Mouse (Mus musculus) right cerebral cortex, postnatal 4 days (tissue): ENCODE measurements around the gene Hapln4.
A peak's percentile ranks its signal among the peaks of the same experiment; 100 is the strongest.
"Not testable (repeated sequence)": the region's sequence is repeated elsewhere in the genome, so short reads cannot be mapped to it uniquely, and the experiment has no call there.

Experiments used
- DNase-seq: peaks from one replicate; pipeline ENCODE4 v3.0.0-alpha.2; 2022

Gene Hapln4

DNA sequence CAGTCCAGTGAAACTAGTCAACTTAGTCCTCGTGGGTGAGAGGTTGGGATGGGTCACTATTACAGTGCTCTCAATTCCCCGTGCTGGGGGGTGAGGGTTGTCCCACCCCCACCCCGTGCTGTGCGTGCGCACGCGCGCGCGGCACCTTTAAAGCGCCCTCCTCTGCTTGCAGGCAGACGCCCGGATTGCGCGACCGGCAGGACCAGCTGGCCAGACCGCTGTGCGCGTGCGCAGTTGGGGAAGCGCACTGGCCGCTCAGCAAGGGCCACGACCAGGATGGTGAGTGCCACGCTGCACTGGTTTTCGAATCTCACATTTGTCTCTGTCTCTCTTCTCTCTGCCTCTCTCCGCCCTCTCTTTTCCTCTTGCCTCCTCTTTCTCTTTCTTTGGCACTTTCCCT lies at the start of gene Hapln4:
Gene Hapln4 (plus strand): TSS at position 173 of the 400 bp plus-strand sequence.
- no peak for DNase-seq

- DNase-seq = no peak
Observed at GRCm38 (mm10) chr8:70037994-70038393, 45.3 kb upstream of the Hapln4 start.

- no peak for DNase-seq
Observed at GRCm38 (mm10) chr8:70041885-70042546, 41.2 kb upstream of the Hapln4 start.

GRCm38 (mm10) chr8:70042583-70043455 lies 40.4 kb upstream of the Hapln4 start, which contains the start of the genes Mau2 and Sugp1:
Gene Mau2 (minus strand): TSS chr8:70042734.
Gene Sugp1 (plus strand): TSS chr8:70042813.
- peak; percentile 91 for DNase-seq

GRCm38 (mm10) chr8:70043996-70044395 lies 39.3 kb upstream of the Hapln4 start:
- DNase-seq = no peak

DNA sequence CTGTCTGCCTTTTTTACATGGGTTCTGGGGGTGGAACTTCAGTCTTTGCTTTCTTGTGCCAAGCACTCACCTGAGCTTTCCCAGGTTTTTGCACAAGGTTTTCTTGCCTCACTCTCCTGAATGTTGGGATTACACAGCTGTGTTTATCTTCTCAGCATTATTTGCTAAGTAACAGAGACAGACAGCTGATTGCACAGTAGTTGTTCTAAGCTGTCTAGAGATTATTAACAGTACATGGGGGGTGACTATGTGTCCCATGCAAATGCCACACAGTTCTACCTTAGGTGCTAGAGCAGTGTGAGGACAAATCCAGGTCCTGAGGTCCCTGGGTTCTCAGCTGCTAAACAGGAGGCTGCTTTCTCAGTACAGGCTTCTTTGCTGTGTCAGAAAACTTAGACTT lies 33.6 kb upstream of the Hapln4 start:
- DNase-seq = no peak

GRCm38 (mm10) chr8:70050434-70050833 lies 32.8 kb upstream of the Hapln4 start:
- not testable (repeated sequence) for DNase-seq

- no peak for DNase-seq
Observed at GRCm38 (mm10) chr8:70057721-70058120, 25.5 kb upstream of the Hapln4 start.

GRCm38 (mm10) chr8:70071836-70072440 lies 11.3 kb upstream of the Hapln4 start:
- no peak for DNase-seq

DNA sequence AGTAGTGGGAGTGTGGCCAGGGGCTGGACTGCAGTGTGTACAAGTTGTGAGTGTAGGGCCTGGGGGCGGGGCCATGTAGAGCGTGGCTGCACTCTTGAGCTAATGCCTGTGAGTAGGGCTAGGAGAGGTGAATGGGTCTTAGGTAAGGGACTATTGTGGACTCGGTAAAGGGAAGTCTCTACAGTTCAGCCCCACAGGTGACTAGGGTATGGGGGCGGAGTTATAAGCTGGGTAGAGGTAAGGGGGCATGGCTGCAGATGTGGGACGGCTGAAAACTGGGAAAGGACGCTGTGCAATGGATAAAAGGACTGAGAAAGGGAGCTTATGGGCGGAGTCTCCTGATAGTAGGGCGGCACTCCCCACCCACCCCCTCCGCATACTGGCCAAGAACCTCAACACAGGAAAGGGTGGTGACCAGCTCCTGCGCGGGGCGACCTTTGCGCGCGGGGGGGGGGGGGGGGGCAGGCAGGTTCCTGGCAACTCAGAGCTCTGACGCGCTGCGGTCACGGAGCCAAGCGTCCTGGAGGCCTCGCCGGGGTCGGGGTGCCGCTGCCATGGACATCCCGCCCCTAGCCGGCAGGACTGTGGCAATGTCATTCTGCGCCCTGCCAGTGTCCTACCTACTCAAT lies 10.7 kb upstream of the Hapln4 start, which contains the start of gene Tm6sf2:
Gene Tm6sf2 (plus strand): TSS at position 484 of the 629 bp plus-strand sequence.
- DNase-seq = peak; percentile 42

DNA sequence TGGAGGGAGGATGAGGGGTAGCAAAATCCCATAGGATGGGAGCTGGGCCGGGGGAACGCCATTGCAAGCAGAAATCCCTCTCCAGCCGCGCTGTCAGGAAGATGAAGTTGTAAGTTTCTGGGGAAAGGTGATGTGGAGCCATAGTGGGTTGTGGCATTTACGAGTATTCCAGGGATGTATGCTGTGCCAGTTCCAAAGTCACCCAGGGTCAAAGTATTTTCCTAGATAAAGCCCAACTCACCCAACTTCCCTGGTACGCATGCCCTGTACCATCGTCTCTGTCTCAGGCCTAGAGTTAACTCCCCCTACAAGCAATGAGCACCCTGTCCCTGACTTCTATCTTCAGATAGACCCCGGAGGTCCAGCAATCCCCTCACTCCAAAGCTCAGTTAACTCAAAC lies 10.1 kb upstream of the Hapln4 start:
- DNase-seq = no peak

- DNase-seq = no peak
Observed at GRCm38 (mm10) chr8:70073682-70074081, 9.6 kb upstream of the Hapln4 start.

- DNase-seq = no peak
Observed at GRCm38 (mm10) chr8:70081976-70082375, 1.3 kb upstream of the Hapln4 start.

DNA sequence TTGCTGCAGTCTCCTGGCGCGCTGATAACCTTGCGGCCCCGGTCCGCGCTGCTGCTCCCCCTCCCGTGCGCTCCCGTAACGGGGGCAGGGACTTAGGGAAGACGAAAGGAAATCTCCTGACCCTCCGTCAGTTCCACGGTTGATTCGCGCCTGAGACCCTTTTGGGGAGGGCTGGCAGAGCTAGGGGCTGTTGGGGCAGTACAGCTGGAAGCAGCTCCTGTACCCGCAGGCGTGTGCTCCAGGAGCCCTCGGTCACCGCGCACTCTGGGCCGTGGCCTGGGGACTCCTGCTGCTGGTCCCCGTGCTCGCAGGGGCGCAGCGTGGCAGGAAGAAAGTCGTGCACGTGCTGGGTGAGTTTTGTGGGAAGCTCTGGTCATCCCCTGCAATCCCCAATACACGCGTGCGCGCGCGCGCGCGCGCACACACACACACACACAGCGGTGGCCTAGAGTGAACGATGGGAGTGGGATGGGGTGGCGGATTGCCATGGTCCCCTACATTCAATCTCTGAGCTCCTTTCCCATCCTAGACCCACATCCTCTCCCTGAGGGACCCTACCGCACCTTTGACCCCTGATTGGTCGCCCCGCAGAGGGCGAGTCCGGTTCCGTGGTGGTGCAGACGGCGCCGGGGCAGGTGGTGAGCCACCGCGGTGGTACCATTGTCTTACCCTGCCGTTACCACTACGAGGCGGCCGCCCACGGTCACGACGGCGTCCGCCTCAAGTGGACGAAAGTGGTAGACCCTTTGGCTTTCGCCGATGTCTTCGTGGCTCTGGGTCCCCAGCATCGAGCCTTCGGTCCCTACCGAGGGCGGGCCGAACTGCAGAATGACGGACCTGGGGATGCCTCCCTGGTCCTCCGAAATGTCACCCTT lies 1.2 kb downstream of the Hapln4 start:
- DNase-seq = peak; percentile 55

DNA sequence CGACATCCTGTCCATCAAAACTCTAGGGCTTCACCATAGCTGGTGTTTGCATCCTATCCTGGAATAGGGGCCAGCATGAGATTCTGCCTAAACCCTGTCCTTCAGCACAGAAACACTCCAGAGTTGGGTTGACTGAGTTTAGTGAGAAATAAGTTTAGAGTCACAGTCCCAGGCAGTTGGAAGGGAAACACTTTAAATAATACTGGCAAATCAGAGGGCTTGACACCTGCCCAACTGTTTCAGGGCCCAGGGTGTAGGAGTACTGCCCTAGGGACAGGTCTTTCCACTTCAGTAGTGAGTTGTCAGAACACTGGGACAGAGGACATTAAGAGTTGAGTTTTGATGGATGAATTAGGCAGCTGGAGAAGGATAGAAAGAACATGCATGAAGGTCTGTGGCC lies 2.9 kb downstream of the Hapln4 start:
- no peak for DNase-seq

DNA sequence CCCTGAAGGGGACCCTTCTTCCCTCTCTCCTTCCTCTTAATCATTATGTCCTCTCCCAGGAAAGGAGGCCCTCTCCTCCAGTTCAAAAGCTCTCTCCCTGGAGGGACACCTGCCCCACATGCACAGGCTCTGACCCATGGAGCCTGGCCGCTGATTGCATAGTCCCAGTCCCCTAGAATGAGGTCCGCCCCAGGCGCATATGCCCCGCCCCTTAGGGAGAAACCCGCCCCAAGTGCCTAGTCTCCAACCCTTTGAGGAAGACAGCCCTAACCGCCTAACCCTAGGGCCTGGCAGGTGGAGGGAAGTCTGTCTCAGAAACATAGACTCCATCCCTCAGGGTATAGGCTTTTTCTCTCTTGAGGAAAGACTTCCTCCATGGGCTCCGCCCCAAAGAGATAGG lies 4.0 kb downstream of the Hapln4 start:
- DNase-seq = no peak

DNA sequence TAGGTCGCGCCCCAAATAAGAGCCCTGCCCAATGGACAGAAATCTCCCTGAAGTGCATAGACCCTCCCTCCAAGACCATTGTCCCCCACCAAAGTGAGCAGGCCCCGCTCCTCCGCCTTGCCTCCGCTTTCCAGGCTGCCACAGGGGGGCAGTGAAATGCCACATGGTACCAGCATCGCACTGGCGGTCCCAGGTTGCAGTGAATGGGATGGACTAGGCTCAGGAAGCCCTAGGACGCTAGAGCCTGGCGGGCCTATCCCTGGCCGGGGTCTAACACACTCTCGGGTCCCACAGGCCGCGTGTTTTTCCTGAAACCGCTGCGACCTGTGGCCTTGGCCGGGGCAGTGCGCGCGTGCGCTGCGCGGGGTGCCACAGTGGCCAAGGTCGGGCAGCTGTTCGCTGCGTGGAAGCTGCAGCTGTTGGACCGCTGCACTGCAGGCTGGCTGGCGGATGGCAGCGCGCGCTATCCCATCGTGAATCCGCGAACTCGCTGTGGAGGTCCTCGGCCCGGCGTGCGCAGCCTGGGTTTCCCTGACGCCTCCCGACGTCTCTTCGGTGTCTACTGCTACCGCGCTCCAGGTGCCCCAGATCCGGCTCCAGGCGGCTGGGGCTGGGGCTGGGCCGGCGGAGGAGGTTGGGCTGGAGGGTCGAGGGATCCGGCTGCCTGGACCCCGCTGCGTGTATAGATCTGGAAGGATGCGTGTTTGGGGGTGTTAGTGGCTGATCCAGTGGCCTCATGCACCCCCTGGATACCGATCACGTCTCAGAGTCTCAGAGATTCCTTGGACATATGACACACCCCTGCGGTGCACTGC lies 4.8 kb downstream of the Hapln4 start:
- DNase-seq = peak; percentile 74

DNA sequence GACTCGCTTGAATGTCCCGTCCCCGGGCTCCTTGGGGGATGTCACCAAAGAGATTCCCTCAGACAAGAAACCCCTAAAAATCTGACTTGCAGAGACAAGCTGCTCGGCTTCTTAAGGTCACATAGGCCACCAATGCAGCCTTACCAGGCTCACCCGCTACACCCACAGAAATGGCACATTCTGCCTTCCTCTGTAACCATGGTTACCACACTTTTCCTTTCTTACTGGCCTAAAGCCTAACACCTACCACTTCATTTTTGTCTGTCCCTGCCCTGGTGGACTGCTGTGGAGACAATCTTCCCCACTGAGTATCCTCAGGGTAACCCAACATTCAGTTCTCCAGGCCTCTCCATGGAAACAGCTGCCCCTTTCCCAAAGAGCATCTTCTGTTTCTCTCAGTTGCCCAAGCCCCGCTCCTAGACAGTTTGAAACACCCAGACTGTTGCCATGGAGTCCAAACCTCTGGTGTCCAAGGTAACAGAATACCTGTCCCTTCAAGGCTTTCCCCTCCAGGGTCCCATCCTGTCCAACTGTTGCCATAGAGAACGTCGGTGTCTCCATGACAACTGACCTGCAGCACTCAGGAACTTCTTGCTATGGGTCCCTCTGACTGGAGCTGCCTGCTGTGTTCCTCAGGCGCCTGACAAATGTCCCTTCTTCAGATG lies 6.2 kb downstream of the Hapln4 start:
- no peak for DNase-seq

- no peak for DNase-seq
Observed at GRCm38 (mm10) chr8:70092786-70093185, 9.5 kb downstream of the Hapln4 start.

- no peak for DNase-seq
Observed at GRCm38 (mm10) chr8:70099276-70099675, 16.0 kb downstream of the Hapln4 start.

GRCm38 (mm10) chr8:70100241-70100640 lies 17.0 kb downstream of the Hapln4 start:
- no peak for DNase-seq
